Mouse (Mus musculus) cerebellum, adult 11 months (tissue): ENCODE results near the gene Zfp579.
"Not testable (repeated sequence)": the region's sequence is repeated elsewhere in the genome, so short reads cannot be mapped to it uniquely, and the experiment has no call there.

Experiments
- DNase-seq: peaks from one replicate; pipeline ENCODE4 v3.0.0; 2022

Zfp579 gene

DNA sequence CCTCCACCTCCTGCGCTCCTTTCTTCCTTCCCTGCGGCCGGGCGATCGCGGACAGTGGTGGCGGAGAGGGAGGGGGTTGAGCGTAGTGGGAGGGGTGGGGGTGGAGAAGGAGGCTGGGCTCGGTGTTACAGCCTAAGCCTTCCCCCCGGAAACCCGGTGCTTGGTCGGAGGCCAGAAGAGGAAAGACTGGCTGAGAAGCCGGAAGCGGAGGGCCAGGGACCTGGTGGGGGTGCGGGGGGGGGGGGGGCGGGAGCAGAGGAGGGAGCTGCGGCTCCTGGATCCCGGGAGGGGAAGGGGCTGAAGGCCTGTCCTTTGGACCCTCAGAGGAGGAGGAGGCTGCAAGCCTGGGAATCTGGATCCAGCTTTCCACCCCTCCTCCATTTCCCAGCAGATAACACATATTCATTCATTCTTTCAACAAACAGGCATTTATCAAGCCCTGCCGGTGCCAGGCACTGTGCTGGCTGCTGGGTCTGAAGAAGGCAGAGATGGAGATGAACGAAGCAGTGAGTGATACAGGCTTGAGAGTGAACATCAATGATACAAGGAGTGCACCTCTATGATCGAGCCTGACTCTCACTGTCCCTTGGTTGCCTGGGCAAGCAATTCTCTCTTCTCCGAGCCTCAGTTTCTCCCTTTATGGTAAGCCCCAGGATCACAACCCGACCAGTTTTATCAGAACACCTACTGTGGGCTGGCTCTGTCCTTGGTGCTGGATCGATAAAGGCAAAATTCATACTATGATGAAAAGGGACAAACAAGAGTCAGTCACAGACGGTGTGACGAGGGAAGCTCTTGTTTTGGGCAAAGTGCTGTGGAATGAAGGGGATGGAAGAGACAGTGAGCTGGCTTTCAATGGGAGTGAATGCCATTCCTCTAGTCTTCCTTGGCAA lies at the start of gene Zfp579:
Zfp579 (minus strand) TSS at position 156 of the 893 bp plus-strand sequence.
- peak; percentile 93 for DNase-seq

DNA sequence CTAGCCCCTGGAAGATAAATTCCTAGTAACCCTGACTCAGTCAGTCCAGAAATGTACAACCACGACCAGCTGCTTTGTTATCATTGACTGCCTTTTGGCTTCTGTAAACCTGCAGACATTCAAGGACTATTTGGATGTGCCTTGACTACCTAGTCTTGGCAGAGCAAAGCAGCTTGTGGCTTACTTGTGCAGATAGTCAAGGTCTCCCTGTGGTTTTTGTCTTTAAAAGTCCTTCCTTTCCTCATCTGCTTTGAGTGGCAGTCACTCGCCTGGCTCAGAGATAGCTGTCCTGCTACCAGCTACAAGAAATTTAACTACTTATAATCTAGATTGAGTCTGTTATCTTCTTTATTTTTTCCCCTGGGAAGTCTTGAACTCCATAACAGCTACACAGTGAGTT lies 49.0 kb upstream of the Zfp579 start:
- no peak for DNase-seq

DNA sequence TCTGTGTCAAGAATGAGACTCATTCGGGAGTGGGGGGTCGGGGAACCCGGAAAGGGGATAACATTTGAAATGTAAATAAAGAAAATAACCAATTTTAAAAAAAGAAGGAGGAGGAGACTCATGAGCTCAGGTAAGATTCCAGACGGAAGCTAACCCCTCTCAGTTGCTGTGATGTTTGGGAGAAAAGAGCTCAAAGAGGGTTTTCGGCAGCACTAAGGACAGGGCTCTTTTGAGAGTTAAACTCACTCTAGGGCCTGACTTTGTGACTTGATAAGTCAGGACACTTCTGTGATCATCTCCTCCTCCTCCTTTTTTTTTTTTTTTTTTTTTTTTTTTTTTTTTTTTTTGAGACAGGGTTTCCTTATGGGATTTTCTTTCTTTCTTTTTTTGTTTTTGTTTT lies 43.0 kb upstream of the Zfp579 start:
- DNase-seq = no peak

DNA sequence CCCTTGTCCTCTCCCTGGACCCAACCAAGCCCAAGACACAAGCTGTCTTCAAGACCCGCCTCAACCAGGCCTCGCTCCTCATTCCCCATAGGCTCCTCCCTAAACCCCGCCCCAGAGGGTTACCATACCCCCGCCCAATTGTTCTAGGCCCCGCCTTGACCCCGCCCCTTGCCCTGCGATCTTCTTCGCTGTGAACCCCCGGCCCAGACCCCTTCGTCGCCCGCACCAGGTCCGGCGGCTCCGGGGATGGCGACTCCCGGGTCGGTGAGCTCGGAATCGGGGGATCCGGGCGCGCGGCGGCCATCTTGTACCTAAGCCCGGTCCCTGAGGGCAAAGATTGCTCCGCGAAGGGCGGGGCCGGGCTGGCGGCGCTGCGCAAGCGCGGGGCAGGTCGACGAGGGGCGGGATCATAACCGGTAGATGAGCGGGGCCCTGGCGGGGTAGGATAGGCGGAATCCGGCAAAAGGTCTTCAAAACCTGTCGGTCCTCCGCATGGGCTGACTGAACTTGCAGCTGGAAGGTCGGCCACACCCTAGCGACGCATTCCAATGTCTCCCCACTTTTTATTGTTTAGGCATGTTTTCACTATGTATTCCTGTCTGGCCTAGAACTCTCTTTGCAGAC lies 42.3 kb upstream of the Zfp579 start, which contains the start of gene Zfp784:
Zfp784 (minus strand) TSS at position 338 of the 624 bp plus-strand sequence.
- peak; percentile 94 for DNase-seq

DNA sequence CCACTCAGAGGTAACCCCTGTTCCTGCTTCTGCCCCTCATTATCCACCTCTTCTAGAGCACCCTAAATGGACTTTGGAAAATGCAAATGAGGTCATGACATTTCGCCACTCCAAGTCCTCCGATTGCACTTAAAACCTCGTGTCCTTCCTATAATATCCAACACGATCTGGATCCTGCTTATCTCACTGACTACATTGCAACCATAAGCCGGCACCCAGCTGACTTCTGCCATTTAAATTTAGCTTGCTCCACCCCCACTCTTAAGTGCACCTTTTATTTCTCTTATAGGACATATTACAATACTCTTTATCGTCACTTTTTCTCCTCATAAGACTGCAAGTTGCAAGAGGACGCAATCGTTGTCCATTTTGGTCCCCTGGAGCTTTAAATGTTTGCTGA lies 41.5 kb upstream of the Zfp579 start:
- no peak for DNase-seq

DNA sequence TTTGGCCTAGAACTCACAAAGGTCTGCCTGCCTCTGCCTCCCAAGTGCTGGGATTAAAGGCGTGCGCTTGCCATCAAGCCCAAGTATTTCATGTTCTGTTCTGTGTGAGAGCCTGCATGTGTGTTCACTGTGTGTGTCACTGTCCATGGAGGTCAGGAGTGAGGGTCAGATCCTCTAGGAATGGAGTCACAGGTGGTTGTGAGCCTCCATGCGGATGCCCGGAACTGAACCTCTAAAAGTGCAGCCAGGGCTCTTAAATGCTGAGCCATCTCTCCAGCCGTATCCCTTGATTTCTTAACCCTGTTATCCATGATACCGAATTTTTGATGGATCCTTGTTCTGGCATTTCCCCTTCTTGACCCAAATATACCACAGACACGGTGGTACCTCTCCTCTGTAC lies 41.1 kb upstream of the Zfp579 start:
- no peak for DNase-seq

DNA sequence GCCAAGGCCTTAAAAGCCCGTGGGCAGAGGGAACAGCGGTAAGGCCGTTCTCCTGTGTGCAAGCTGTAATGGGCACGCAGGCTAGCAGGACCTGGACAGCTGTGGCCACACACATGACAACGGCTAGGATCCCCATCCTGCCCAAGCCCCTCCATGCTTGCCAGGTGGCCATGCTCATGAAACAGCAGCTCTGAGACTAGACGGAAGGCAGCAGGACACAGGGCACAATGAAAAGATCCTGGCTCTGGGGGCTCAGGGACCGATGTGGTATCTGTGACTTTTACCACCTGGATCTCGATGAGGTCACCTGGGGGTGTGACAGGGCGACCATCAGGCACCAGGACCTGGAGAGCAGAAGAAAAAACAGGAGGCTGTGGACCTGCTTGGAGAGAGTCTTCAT lies 40.2 kb upstream of the Zfp579 start:
- no peak for DNase-seq

DNA sequence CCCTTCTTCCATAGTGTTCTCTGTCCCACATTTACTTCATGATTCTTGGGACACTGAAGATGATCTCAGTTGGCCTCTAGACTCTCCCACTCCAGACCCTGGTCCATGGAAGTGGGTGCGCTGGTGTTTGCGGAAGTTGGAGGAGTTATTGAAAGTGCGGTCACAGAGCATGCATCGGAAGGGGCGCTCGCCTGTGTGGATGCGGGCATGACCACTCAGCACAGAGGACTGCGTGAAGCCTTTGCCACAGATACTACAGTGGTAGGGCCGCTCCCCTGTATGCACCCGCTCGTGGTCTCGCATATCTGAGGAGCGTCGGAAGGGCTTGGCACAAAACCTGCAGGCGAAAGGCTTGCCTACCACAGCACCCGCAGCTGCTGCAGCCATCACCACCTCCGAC lies 39.7 kb upstream of the Zfp579 start:
- no peak for DNase-seq

DNA sequence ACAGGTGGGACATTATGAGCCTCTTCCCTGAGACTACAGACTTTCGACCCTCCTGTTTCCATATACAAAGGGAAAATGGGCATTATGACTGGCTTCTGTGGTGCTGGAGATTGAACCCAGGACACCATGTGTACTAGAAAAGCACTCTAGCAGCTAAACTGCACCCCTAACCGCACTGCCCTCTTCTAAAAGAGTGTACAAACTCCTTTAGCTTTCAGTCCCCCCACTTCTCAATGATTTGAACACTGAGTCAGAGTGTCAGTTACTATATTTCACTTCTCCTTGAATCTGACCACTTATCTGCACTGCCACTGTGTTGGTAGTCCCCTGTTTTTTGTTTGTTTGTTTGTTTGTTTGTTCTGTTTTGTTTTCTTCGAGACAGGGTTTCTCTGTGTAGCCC lies 37.9 kb upstream of the Zfp579 start, which contains the start of gene 4632433K11Rik:
4632433K11Rik (plus strand) TSS at position 301 of the 400 bp plus-strand sequence.
- no peak for DNase-seq

DNA sequence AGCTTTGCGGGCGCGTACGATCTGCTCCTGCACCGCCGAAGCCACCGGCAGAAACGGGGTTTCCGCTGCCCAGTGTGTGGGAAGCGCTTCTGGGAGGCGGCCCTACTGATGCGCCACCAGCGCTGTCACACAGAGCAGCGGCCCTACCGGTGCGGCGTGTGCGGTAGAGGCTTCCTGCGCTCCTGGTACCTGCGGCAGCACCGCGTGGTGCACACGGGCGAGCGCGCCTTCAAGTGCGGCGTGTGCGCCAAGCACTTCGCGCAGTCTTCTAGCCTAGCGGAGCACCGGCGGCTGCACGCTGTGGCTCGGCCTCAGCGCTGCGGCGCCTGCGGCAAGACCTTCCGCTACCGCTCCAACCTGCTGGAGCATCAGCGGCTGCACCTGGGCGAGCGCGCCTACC lies 35.5 kb upstream of the Zfp579 start:
- no peak for DNase-seq

DNA sequence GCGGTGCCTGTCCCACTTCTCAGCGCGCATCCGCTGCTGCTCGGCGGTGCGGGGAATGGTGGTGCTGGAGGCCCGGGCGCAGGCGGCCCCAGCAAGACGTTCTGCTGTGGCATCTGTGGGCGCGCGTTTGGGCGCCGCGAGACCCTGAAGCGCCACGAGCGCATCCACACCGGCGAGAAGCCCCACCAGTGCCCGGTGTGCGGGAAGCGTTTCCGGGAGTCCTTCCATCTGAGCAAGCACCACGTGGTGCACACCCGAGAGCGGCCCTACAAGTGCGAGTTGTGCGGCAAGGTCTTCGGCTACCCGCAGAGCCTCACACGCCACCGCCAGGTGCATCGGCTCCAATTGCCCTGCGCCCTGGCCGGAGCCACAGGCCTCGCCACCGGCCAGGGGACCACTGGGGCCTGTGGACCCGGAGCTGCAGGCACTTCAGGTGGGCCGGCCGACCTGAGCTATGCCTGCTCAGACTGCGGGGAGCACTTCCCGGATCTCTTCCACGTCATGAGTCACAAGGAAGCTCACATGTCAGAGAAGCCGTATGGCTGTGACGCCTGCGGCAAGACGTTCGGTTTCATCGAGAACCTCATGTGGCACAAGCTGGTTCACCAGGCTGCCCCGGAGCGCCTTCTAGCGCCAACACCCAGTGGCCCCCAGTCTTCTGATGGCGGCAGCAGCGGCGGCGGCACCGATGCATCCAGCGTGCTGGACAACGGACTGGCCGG lies 34.8 kb upstream of the Zfp579 start:
- DNase-seq = no peak

DNA sequence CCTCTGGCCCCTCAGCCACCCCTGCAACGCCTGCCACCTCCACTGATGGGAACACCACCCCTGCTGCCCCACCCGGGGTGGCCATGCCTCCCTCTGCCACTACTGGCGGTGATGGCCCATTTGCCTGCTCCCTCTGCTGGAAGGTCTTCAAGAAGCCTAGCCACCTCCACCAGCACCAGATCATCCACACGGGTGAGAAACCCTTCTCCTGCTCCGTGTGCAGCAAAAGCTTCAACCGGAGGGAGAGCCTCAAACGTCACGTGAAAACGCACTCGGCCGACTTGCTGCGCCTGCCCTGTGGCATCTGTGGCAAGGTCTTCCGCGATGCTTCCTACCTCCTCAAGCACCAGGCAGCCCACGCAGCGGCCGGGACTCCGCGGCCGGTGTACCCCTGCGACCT lies 34.0 kb upstream of the Zfp579 start:
- DNase-seq = no peak

DNA sequence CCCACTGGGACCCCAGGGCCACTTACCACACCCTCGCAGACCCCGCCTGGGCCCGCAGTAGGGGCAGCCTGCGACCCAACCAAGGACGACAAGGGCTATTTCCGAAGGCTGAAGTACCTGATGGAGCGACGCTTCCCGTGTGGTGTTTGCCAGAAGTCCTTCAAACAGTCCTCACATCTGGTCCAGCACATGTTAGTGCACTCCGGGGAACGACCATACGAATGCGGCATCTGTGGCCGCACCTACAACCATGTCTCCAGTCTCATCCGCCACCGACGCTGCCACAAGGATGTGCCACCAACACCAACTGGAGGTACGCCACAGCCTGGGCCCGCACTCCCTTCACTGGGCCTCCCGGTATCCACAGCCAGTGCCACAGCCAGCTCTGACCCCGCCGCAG lies 33.6 kb upstream of the Zfp579 start:
- no peak for DNase-seq

DNA sequence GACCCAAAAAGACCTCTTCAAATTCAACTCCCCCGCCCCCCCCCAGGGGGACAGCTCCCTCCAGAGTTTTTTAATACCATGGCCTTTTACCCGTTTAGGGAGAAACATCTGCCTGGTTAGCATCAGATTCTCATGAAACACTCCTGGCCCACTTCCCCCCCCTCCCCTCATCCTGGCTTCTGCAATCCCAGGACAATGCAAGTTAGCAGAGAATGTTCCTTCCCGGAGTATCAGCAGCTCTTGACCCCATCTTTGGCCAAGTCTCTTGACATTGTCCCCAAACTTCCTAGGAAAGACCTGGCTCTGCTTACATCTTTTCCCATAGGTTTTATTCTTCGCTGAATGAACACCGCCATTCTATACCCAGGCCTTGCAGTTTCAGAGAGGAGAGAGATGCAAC lies 25.2 kb upstream of the Zfp579 start:
- DNase-seq = no peak

DNA sequence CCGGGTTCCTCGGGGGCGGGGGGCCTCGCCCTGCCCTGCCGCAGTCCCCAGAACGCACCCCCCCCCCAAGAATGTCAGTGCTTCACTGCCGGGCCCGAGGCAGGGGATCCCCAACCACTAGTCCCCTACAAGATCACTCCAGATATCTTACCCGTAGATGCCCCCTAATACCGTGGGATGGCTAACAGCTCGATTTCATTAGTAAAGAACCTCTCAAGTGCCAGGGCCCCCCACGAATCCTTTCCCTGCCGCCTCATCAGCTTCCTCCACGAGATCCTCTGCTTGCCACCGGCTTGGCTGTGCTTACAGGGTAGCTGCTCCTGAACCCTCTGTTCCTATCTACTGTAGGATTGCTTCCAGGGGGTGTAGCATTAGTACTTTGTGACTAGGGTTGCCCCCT lies 24.7 kb upstream of the Zfp579 start:
- DNase-seq = no peak

DNA sequence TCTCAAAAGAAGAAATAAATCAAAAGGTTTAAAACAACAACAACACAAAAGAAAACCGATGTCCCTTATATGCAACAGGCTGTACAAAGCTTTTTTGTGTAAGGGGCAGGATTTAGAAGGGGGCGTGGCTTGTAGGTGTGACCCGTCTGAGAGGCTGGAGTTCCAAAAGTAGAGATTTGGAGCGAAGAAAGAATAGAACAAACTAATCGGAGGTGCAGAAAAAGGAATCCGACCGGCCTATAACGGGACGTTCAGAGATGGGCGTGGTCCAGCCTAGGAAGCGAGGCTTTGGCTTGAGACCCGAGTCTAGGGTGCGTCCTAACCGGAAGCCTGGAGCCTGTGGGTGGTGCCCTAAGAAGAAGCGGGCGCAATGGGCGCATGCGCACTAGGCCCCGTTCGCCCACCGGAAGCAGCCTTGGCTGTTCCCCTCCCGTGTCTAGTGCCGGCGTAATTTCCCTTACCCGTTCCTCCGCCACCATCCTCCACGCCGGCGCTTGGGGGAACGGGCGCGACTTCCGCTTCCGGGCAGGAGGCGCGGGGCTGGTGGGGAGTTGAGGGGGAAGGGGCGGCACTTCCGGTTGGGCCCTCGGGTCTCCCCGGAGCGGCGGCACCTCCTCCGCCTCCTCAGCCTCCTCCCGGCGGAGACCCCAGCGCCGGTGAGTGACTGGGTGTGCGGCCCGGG lies 24.2 kb upstream of the Zfp579 start, which contains the start of the genes Zfp865 and Ccdc106:
Zfp865 (plus strand) TSS at position 377 of the 682 bp plus-strand sequence.
Ccdc106 (plus strand) TSS at position 554 of the 682 bp plus-strand sequence.
- peak; percentile 98 for DNase-seq

DNA sequence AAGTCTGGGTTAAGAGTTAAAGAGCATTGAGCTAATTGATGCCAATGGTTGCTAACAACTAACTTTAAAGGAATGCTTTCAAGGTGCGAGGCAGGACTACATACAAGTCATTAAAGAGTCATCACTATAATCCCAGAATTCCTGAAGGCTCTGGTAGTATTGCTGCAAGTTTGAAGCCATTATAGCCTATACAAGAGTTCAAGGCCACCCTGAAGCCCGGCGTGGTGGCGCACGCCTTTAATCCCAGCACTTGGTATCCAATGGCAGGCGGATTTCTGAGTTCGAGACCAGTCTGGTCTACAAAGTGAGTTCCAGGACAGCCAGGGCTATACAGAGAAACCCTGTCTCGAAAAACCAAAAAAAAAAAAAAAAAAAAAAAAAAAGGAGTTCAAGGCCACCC lies 23.6 kb upstream of the Zfp579 start:
- DNase-seq = not testable (repeated sequence)

DNA sequence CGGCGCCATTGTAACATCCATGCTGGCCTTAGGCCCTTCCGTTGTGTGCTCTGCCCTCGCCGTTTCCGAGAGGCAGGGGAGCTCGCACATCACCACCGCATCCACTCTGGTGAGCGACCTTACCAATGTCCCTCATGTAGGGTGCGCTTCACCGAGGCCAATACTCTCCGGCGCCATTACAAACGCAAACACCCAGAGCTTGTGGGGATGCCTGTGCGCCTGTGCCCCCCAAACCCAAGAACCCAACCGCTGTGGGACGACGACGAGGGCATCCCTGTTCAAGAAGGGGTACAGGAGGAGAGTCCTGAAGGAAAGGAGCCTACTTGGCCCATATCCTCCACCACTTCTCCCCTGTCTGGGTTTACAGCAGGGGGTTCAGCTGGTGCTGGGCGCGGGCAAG lies 22.0 kb upstream of the Zfp579 start:
- peak; percentile 45 for DNase-seq

DNA sequence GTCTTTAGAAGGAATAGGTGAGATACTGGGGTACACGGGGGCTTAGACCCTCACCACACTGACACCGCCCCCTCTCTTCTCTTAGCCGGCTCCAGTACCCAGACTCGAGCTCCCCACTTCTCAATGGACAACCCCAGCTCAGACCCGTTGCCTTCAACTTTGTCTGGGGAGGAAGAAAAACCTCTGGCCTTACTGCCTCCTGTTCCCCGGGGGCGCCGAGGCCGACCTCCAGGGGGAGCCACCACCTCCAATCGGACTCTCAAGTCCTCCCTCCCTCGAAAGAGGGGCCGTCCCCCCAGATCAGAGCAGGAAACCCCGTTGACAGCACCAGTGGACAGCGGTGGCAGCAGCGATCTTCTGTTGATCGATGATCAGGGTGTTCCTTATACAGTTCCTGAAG lies 21.4 kb upstream of the Zfp579 start:
- peak; percentile 58 for DNase-seq

DNA sequence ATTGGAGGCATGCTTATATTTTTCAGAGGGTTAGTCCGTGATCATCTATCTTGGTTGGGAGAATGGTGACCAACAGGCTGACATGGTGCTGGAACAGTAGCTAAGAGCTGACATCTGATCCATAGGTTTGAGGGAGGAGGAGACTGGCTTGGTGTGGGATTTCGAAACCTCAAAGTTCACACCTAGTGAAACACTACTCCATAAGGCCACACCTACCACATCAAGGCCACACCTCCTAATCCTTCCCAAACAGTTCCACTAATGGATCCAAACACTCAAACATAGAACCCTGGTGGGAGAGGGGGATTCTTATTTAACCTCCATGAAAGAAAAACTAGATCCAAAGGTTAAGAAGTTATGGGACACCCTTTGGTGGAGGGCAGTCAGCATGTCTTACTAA lies 21.0 kb upstream of the Zfp579 start:
- DNase-seq = no peak

DNA sequence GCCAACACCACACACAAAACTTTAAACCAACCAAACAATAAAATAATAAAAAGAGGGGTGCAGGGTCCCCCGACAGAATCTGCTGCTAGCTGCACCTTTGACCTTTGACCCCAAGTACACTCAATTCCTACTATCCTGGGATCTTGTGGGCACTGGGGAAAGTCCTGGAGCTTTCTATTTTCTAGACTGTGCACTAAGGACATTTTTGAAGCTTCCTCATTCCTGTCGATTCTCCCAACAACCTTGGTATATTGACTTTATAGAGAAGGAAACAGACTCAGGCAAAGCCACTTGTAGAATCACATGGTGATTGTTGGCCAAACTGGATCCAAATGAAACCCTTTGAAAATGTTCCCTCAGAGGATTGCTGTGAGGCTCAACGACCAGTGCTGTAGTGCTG lies 20.1 kb upstream of the Zfp579 start:
- DNase-seq = no peak

DNA sequence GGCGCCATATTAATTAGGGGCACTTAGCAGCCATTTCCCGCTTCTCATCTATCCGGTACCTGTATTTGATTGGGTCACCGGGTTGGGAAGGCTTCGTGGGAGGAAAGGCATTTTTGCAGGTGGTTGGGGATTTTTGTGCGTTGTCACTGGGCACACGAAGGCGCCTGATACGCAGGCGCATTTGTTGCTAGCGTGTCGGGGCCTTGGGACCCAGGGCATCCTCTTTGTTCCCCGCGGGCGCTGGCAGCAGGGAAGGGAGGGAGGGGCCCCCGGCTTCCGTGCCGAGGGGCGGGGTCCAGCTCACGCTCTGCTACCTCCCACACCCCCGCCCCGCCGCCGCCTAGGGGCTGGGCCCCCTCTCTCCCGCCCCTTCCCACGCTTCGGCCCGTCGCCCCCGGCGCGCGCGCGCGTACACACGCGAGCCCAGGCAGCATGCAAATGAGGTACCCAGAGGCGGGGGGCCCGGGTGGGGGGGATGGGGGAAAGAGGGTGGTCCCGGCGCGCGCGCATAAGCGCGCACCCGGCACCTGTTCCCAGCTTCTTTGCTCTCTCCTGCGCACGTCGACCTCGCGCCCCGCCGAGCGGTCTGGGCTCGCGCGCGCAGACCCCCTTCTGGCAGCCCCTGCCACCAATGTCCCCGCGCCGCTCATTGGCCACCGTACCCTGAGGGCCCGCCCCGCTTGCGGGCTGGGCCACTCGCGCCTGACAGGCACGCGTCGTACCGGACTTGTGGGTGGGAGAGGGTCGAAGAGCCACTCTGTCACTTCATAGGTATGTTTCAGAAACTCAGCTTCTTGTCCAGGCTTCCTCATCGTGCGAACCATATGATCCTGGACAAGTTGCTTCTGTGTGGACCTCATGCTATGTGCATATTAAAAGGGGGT lies 19.4 kb upstream of the Zfp579 start, which contains the start of gene Gm44973:
Gm44973 (plus strand) TSS at position 379 of the 884 bp plus-strand sequence.
- DNase-seq = peak; percentile 88
